Mouse (Mus musculus) E14TG2a.4 (cell line): ENCODE results near the gene Vav3.

Experiments used
- CTCF ChIP-seq: conservative IDR thresholded peaks from 2 replicates; pipeline ENCODE4 v1.5.1; 2014; ENCODE audit warnings: low read length
- NANOG ChIP-seq: IDR thresholded peaks from 2 replicates; pipeline ENCODE4 v1.6.1; 2014; ENCODE audit warnings: borderline replicate concordance, low read length, mixed read lengths
- POU5F1 ChIP-seq: IDR thresholded peaks from 2 replicates; pipeline ENCODE4 v1.6.1; 2014; ENCODE audit warnings: low read length, borderline replicate concordance

- TF ChIP-seq POU5F1 (no peak), CTCF (no peak), NANOG (no peak)
Observed at GRCm38 (mm10) chr3:109726776-109727175, 386.3 kb downstream of the Vav3 start.
